Mouse (Mus musculus) testis, adult 2 months (tissue): ENCODE data around the gene Iqcf1. TPM values are rescaled to one million over a fixed set of nuclear protein-coding genes. Genes with fewer than 3 reads are reported as not detected.
A peak's percentile ranks its signal among the peaks of the same experiment; 100 is the strongest.

Experiments
- H3K27ac ChIP-seq: fragments of 200-500 bp; 2 replicates; pipeline ENCODE4 v1.5.1; 2012; ENCODE audit warnings: low read depth, low read length; ENCODE audit not compliant: control insufficient read depth, insufficient read depth
- H3K27me3 ChIP-seq: fragments of 200-500 bp; 2 replicates; pipeline ENCODE4 v1.6.1; 2012; ENCODE audit warnings: mild to moderate bottlenecking, low read length, moderate library complexity; ENCODE audit not compliant: control insufficient read depth, insufficient read depth
- H3K36me3 ChIP-seq: fragments of 200-500 bp; 2 replicates; pipeline ENCODE4 v1.6.1; 2012; ENCODE audit warnings: mild to moderate bottlenecking, low read length; ENCODE audit not compliant: control insufficient read depth, insufficient read depth
- H3K4me1 ChIP-seq: fragments of 200-500 bp; 2 replicates; pipeline ENCODE4 v1.6.1; 2012; ENCODE audit warnings: low read length; ENCODE audit not compliant: control insufficient read depth, insufficient read depth
- H3K4me3 ChIP-seq: fragments of 200-500 bp; 2 replicates; pipeline ENCODE4 v1.5.1; 2012; ENCODE audit warnings: low read depth, mild to moderate bottlenecking, low read length, moderate library complexity, mixed read lengths; ENCODE audit not compliant: control insufficient read depth
- CTCF ChIP-seq: fragments of 200-500 bp; IDR thresholded peaks from 2 replicates; pipeline ENCODE4 v1.5.1; 2012; ENCODE audit warnings: low read depth, mild to moderate bottlenecking, inconsistent platforms, low read length, moderate library complexity; ENCODE audit not compliant: control insufficient read depth, insufficient read depth, insufficient replicate concordance
- POLR2A ChIP-seq: fragments of 200-500 bp; IDR thresholded peaks from 2 replicates; pipeline ENCODE4 v1.6.1; 2012; ENCODE audit warnings: low read depth, mild to moderate bottlenecking, inconsistent platforms, low read length, moderate library complexity; ENCODE audit not compliant: control insufficient read depth
- polyA plus RNA-seq: library from polyadenylated mRNA; depleted of rRNA; stranded (reverse); fragments of >200 nt; gene quantifications from 2 replicates; pipeline ENCODE4 v1.2.3, GENCODE M21; 2012

Gene Iqcf1
- polyA plus RNA-seq, 1 experiment: 752 TPM

DNA sequence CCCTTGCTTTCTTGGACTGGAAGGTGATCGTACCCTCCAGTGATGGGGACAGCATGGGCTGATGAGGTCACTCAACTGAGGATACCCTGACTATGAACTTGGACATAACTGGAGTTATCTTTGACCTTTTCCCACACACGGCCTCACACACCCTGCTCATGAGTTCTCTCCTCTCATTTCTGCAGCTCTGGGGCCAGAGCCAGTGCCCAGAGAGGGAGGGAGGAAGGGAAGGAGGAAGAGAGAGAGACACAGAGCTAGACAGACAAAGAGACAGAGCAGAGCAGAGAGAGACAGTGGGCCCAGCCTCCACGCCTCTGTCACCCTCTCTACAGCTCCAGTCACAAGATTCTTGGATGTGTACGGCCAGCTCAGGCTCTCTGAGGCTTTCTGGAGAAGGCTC lies 27.4 kb upstream of the Iqcf1 start:
- Histone ChIP-seq H3K27me3 (no peaks in the 10 kb centered on the region), H3K4me3 (no peak overlapping the region), H3K27ac (no peak overlapping the region), H3K36me3 (no peaks in the 10 kb centered on the region), H3K4me1 (peaks cover 14% of the 10 kb centered on the region)
- no peak for TF ChIP-seq CTCF
- TF ChIP-seq POLR2A: no peak

DNA sequence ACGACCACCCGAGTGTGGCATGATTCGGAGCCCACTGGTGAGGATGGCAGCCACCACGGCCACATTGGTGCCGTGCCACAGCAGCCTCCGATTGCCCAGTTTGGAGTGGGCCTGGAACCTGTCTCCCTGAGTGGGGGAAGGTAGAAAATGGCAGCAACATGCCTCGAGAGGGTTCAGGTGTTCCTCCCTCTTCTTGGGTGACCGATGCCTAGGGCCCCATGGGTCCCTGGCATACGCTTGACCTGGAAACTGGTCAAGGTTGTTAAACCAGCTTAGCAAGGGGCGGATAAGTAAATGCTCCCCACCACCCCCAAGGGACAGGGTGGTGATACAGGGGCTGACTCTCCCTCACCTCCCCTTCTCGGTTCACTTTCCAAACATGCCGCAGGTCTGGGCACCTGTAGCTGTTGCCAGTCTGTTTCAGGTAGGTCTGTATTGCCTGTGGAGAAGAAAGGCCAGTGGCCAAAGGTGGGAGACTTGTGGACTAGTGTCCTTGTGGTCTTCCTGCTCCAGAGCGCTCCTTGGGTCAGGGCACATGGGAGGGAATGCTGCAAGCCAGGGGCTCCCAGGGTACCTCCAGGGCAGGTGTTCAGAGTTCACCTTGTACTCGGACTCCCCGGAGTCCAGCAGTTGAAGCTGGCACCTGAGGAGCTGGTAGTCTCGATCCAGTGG lies 26.6 kb upstream of the Iqcf1 start:
- Histone ChIP-seq H3K4me3 (no peak overlapping the region), H3K36me3 (no peaks in the 10 kb centered on the region), H3K27ac (no peak overlapping the region), H3K27me3 (no peaks in the 10 kb centered on the region), H3K4me1 (peaks cover 17% of the 10 kb centered on the region)
- TF ChIP-seq POLR2A (no peak), CTCF (no peak)

DNA sequence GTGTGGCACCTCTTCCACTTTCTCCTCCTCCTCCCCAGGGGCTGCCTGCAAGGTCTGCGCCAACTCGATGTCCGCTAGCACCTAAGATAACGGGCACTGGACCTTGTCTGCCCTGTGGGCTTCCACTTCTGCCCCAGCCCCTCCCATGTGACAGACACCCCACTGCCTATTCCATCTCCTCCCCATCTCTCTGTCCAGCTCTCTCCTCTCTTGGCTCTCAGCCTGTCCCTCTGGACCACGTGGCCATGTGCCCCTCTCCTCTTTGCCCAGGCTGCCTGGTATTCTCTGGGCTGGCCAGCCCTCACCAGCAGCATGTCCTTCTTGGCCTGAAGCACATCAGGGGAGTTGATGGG lies 26.0 kb upstream of the Iqcf1 start:
- no peak overlapping the region for H3K4me3 ChIP-seq
- no peak overlapping the region for H3K27ac ChIP-seq
- peaks cover 19% of the 10 kb centered on the region for H3K4me1 ChIP-seq
- TF ChIP-seq POLR2A (no peak), CTCF (no peak)
- no peaks in the 10 kb centered on the region for H3K36me3 ChIP-seq
- no peaks in the 10 kb centered on the region for H3K27me3 ChIP-seq

DNA sequence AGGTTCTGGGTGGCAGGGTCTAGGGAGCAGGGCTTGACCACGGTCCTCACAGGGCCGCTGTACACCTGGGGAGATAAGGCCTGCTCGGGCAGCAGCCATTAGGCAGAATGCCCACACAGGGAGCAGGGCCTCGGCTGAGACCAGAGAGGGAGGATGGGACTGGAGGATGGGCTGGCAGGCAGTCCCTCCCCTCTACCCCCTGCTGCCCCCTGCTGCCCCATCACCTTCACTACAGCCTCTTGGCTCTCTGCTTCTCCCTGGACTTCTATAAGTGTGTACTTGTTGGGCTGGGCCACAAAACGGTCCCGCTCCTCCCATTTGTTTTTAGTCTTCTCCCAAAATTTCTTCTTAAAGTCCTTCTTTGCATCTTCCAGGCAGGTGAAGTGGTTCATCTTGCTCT lies 25.3 kb upstream of the Iqcf1 start:
- Histone ChIP-seq H3K27ac (no peak overlapping the region), H3K36me3 (no peaks in the 10 kb centered on the region), H3K27me3 (no peaks in the 10 kb centered on the region), H3K4me1 (peaks cover 19% of the 10 kb centered on the region), H3K4me3 (no peak overlapping the region)
- TF ChIP-seq CTCF (peak; percentile 74; the same call in 1 of the 2 replicates), POLR2A (no peak)

DNA sequence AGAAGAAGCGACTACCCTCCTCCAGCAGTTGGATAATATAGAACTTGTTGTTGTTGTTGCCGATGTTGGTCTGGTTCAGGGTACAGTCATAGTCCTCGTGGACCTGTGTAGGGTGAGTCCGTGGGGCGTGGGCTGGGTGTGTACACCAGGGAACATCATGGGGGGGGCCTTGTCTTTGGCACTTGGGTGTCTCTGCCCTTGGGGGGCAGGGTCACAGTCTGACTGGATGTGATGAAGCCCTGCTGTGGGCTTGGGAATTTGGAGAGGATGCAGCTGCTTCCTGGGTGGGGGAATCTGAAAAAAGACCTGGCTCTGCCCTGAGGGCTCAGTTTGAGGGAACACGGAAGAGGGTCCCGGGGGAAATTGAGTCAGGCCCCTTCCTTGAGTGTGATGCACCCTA lies 24.7 kb upstream of the Iqcf1 start:
- H3K27me3 ChIP-seq: no peaks in the 10 kb centered on the region
- no peak overlapping the region for H3K27ac ChIP-seq
- no peaks in the 10 kb centered on the region for H3K36me3 ChIP-seq
- peaks cover 19% of the 10 kb centered on the region for H3K4me1 ChIP-seq
- no peak overlapping the region for H3K4me3 ChIP-seq
- TF ChIP-seq CTCF: no peak
- no peak for TF ChIP-seq POLR2A

DNA sequence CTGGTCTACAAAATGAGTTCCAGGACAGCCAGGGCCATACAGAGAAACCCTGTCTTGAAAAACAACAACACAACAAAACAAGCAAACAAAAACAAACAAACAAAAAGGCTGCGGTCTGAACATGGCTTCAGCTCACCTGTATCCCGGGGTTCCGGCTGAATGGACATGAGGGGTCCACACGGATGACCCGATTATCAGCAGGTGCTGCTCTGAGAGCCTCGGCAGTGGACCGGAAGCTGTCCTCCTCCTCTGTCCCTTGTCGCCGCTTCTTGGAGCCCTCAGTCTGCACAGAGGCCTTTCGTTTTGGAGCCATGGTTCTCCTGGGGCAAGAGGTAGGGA lies 24.1 kb upstream of the Iqcf1 start, which contains the start of gene Rrp9:
Gene Rrp9 (plus strand): TSS at position 301 of the 339 bp plus-strand sequence.
- H3K4me3 ChIP-seq: peak within 1 kb of the TSS; percentile 87
- TF ChIP-seq POLR2A (no peak), CTCF (no peak)
- H3K36me3 ChIP-seq: no peaks in the 10 kb centered on the region
- no peaks in the 10 kb centered on the region for H3K27me3 ChIP-seq
- peak within 1 kb of the TSS; percentile 67 for H3K27ac ChIP-seq
- peaks cover 19% of the 10 kb centered on the region for H3K4me1 ChIP-seq

DNA sequence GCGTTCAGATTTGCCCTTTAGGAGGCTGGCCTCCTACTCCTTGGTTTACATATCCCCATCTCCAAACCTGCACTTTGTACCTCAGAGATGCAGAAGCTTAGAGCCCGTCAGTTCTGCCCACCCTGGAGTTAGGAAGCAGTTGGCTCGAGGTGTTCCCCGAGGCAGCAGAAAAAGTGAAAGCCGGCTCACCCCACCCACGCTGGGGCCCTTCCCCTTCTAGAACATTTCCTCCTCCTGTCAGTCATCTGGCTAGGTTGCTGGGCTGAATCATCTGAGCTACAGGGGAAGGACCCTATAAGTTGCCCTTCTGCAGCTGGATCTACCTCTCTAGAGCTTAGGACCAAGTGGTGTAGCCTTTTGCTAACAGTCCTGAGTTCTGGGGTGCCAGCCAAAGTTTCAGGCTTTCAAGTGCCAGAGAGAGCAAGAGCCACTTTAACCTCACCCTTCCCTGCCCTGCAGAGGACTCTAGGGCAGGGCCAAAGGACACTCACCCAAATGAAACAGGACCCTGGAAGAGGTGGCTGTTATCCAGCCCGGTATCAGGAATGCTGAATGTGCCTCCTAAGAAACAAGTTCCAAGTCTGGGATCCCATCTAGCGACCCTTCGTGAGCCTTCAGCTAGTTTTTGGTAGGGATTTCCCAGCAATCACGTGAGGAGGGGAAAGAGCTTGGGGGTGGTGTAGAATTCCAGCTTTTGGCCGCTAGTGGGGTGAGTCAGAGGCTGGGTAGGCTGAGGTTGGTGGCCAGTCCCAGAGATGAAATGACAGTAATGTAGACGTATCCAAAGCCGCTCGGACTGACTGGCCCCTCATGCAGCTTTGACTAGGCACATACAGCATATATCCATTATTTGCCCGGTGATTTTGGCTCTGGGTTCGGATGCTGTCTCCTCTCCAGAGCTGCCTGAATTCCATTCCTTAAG lies 23.5 kb upstream of the Iqcf1 start:
- H3K4me3 ChIP-seq: peak overlapping the region; percentile 87
- H3K27me3 ChIP-seq: no peaks in the 10 kb centered on the region
- no peaks in the 10 kb centered on the region for H3K36me3 ChIP-seq
- peak overlapping the region; percentile 67 for H3K27ac ChIP-seq
- TF ChIP-seq CTCF (no peak), POLR2A (no peak)
- peaks cover 19% of the 10 kb centered on the region for H3K4me1 ChIP-seq
